Mouse (Mus musculus) ES-Bruce4 (cell line): ENCODE results near the gene Ncstn.

Experiments used
- CTCF ChIP-seq: IDR thresholded peaks from one replicate; pipeline ENCODE4 v1.8.1; 2011; ENCODE audit warnings: low read depth, low read length
- EP300 ChIP-seq: IDR thresholded peaks from 2 replicates; pipeline ENCODE4 v1.6.1; 2011; ENCODE audit warnings: low read depth, low read length; ENCODE audit not compliant: insufficient read depth
- POLR2A ChIP-seq: IDR thresholded peaks from one replicate; pipeline ENCODE4 v1.8.1; 2011; ENCODE audit warnings: low read length; ENCODE audit not compliant: insufficient read depth

DNA sequence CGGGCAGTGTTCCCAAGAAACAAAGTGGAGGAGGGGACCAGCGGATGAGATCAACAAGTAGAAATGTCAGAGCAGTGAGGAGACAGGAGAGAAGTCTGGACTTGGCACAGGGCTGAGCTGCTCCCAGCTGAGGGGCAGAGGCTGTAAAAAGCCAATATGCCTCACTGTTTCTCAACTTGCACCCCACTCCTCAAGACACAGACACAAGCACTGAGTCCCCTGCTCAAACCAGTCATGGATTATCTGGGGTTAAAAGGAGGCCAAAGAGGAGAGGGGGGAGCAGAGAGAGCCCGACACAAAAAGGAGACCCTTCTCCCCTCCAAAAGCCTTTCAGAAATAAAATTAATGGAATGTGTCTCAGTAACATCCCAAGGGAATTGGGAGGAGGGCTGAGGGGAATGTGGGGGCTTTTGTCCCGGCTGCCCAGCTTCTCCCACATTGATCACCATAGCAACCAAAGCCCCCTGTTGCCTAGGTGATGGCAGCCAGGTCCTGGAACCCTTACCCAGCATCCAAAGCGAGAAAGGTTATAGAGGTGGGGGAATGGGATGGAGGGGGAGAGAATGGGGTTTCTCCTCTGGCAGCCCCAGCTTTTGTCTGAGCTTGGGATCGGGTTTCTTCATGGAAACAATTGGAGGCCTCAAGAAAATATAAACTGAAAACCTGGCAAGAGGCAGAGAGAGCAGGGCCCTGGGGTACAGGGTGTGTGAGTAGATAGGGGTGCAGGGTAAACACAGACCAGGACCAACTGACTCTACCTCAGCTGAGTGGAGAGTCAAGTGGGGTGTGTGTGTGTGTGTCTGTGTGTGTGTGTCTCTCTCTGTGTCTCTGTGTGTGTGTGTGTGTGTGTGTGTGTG lies 65.7 kb downstream of the Ncstn start:
- TF ChIP-seq CTCF (no peak), POLR2A (no peak), EP300 (no peak)
